Mouse (Mus musculus) gastrocnemius, adult 18-20 months (tissue): Measurements from ENCODE around the gene Mrpl45. TPM values are rescaled to one million over a fixed set of nuclear protein-coding genes. Genes with fewer than 3 reads are reported as not detected.

Source experiments
- DNase-seq: peaks from one replicate; pipeline ENCODE4 v3.0.0; 2021; ENCODE audit warnings: low spot score
- total RNA-seq, 2 experiments: library from RNA; stranded (reverse); gene quantifications; 2 replicates each; pipeline ENCODE4 v1.2.3; 2021

Mrpl45 gene
- total RNA-seq, 2 experiments from 2014 or later: 33.6 to 39.0 TPM

- no peak for DNase-seq
Measured at GRCm38 (mm10) chr11:97331231-97332190, 16.0 kb downstream of the Mrpl45 start.

DNA sequence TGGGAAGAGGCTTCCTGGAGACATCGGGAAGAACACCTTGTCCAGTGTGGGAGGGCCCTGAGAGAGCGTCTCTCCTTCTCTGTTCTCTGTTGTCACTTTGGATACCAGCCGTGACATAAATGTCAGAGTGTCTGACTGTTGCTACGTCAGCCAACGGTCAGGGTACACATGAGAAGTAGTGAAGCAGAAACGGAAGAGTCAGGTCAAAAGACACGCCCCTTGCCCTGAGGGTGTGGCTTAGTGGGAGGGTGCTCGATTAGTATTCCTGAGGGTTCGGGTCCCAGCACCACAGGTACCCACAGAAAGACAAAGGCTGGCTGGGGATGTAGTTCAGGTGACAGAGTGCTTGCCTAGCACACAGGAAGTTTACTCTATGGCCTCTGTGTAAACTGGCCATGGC, 17.5 kb downstream of the Mrpl45 start:
- no peak for DNase-seq

- DNase-seq: no peak
Measured at GRCm38 (mm10) chr11:97333896-97334295, 18.4 kb downstream of the Mrpl45 start.

GRCm38 (mm10) chr11:97334400-97334799, 18.9 kb downstream of the Mrpl45 start:
- no peak for DNase-seq

DNA sequence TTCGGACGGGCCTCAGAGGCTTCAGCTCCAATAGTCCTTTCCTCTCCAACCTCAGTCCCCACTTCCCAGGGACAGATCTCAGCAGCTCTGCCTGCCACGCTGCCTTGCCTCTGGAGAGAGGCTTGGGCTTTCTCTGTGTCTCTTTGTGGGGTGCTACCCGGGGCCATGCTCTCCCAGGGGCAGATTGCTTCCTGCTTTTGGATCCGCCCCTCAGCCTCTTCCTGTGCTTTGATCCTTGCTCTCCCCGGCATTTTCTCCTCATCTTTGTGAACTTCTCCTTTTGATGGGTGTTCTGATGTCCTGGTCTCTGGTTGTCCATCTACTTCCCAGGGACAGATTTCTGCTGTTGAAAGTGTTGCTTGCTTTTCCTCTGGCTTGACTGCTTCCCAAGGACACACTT, 20.7 kb downstream of the Mrpl45 start:
- no peak for DNase-seq

- DNase-seq: no peak
Measured at GRCm38 (mm10) chr11:97336751-97337345, 21.3 kb downstream of the Mrpl45 start.

DNA sequence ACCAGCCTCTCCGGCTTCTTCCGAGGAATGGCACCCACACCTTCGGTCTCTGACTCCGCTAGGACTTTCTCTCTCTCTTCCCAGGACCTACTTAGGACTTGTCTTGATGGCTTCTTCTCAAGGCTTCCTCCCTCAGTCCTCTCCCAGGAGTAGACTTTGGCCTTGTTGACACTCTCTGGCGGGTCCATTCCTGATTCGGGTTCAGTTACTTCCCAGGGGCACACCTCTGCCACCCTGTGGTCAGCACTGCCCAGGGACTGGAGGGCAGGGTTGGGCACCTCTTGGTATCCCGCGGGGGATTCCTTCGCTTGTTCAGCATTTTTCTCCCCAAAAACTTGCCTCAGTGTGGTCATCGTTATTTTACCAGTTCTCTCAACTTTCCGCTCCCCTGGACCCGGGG, 21.8 kb downstream of the Mrpl45 start:
- DNase-seq: no peak

GRCm38 (mm10) chr11:97338302-97338976, 22.9 kb downstream of the Mrpl45 start:
- no peak for DNase-seq

DNA sequence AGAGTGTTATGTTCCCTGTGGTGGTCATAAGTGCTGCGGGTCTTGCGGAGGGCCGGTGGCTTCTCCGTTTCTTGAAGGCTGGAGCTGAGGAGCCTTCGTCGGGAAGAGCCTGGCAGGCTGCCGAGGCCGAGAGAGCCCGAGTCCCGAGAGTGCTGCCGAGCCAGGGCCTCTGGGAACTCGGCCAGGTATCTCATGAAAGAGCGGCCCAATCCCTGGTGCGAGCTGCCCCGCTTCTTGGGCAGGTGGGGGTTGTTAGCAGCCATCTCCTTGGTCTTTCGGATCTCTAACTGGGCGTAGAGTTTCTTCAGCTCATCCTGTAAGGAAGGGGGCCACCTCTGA, 23.4 kb downstream of the Mrpl45 start:
- peak; percentile 75 for DNase-seq

GRCm38 (mm10) chr11:97343175-97343574, 27.7 kb downstream of the Mrpl45 start:
- no peak for DNase-seq

DNA sequence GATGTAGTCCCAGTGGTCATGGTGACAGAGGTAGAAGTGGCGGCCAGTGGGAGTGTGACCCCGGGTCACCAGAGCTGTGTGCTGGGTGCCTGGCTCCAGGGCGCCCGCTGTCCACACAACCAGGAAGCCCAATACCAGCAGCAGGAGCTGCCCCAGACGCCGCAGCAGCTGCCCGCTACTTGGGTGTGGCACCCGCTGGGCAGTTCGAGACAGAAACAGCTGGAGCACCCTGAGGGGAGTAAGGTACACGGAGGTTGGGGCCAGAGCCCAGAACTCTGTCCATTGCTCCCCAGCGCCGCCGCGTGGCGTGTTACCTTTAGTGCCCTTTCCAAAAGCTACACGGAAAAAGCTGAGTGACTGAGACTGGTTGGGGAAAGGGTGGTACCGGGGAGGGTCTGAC, 28.1 kb downstream of the Mrpl45 start:
- peak; percentile 47 for DNase-seq

DNA sequence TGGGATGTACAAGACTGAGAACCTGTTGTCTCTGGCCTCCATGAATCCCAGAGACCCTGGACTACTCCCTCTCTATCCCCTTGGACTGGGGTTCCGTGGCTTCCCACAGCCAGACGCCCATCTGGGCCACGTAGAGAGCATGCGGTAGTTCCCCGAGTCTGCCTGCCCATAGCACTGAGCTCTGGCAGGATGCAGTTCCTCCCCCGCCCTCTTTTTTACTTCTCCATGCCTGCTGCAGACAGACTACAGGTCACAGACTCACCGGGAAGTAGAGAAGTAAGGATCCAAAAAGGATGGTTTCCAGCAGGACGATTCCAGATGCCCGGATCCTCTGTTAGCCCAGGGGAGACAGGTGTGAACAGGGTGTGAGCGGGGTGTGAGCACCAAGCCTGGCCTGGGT, 29.9 kb downstream of the Mrpl45 start:
- no peak for DNase-seq

DNA sequence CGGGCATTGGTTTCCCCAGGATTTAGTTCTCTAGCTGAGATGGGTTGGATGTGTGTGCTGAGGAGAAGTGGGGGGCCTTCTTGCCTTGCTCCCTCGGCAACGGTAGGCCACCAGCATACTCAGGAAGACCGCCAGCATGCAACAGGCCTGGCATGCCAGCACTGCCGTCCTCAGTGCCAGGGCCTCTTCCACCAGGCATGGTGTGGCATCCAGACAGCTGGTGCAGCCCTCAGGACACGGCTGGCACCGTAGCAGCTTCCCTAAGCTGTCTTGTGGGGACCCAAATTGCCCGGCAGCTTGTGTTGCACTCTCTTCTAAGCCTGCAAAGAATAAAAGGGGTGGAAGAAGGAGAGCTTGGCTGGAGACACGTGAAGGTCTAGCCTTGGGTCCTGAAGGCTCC, 30.9 kb downstream of the Mrpl45 start:
- no peak for DNase-seq

- DNase-seq: no peak
Measured at GRCm38 (mm10) chr11:97347291-97347690, 31.8 kb downstream of the Mrpl45 start.

- DNase-seq: peak; percentile 48
Measured at GRCm38 (mm10) chr11:97350035-97350434, 34.5 kb downstream of the Mrpl45 start.

- DNase-seq: no peak
Measured at GRCm38 (mm10) chr11:97352027-97352684, 36.6 kb downstream of the Mrpl45 start, which contains the start of gene Gpr179. Gene Gpr179, minus strand, starts transcription at chr11:97352077.

DNA sequence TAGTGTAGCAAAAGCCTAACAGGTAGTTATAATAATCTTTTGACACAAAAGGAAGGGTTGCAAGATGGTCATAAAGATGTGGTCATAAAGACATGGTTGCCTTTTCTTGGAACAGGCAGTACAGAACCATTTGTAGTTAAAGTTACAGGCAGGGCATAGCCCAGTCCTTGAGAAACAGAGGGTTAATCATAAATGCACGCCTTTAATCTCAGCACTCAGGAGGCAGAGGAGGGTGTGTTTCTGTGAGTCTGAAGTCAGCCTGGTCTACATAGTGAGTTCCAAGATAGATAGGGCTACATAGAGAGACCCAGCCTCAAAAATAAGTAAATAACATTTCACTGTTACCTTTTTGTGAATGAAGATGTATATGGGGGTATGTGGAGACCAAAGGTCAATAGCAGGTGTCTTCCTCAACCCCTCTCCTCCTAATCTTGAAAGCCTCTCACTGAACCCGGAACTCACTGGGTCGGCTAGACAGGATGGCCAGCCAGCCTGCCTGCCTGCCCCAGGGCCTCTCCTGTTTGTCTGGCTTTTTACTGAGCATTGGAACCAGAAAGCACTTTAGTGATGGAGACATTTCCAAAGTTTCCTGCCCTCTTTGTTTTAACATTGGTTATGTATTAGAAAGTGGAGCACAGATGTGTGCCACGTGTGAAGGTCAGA, 37.5 kb downstream of the Mrpl45 start:
- no peak for DNase-seq

GRCm38 (mm10) chr11:97354646-97355045, 39.1 kb downstream of the Mrpl45 start:
- DNase-seq: no peak

DNA sequence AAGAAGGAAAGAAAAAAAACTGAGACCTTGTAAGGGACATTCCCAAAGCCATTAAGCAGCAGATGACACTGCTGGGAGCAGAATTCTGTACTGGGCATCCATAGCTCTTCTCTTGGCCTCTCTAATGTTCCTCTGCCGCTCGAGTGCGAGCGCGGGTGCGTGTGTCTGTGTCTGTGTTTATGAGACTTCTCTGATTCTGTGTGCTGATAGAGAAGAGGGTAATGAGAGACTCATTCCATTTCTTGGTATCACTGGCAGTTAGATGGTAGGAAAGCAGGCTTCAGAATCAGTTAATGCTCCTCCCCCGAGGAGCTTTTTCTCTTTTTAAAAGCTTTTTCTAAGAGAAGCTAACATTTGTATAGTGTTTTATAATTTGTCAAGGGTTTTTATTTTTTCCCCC, 39.7 kb downstream of the Mrpl45 start:
- no peak for DNase-seq

DNA sequence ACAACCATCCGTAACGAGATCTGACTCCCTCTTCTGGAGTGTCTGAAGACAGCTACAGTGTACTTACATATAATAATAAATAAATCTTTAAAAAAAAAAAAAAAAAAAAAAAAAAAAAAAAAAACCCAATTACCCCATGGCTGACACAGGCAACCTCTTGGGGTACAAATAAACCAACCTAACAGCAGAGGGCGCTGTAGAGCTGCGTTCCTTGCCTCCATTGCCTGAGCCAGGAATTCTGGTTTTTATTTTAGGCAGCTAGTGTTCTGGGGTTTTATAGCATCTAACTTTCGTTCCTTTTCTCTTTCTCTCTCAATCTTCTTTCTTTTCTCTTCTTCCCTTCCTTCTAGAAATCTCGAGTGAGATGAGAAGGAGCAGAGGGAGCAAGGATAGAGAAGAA, 42.1 kb downstream of the Mrpl45 start:
- peak; percentile 86 for DNase-seq

- peak; percentile 97 for DNase-seq
Measured at GRCm38 (mm10) chr11:97361948-97362648, 46.6 kb downstream of the Mrpl45 start, which contains the start of gene Socs7. Gene Socs7, plus strand, starts transcription at chr11:97362551.
